ENCODE assay signal across 8 mouse cellular contexts in genomic region chr4:154011646-154012089, GRCm38 (mm10). TPM values are rescaled to one million over a fixed set of nuclear protein-coding genes. Genes with fewer than 3 reads are reported as not detected.
A peak's percentile ranks its signal among the peaks of the same experiment; 100 is the strongest.
DNase-seq lines count a peak whose midpoint lies in the region; ATAC-seq and TF ChIP-seq lines count a peak whose summit lies in the region.

Lrrc47 (plus strand) TSS chr4:154011731.

- peaks cover 24% of the 10 kb centered on the region for H3K36me3 ChIP-seq in ES-E14 (ENCODE audit: control insufficient read depth, insufficient read depth, low read length, poor library complexity, severe bottlenecking)
- H3K36me3 ChIP-seq in forebrain, embryonic 13.5 days (ENCODE audit: poor library complexity, severe bottlenecking), result peaks cover 42% of the 10 kb centered on the region
- peaks cover 33% of the 10 kb centered on the region for H3K36me3 ChIP-seq in heart, postnatal 0 days (replicated peaks; ENCODE audit: control insufficient read depth, insufficient read depth, low read length)
- peaks cover 28% of the 10 kb centered on the region for H3K36me3 ChIP-seq in neural tube, embryonic 15.5 days

- no peak for TF ChIP-seq EP300 in heart, postnatal 0 days (IDR thresholded peaks at IDR 0.05; ENCODE audit: low read depth)

- H3K9ac ChIP-seq in ES-E14 (ENCODE audit: insufficient read depth, low read depth, low read length, poor library complexity, severe bottlenecking), result peak within 1 kb of the TSS; percentile 95
- H3K9ac ChIP-seq in forebrain, embryonic 13.5 days, result peak within 1 kb of the TSS; percentile 97
- H3K9ac ChIP-seq in heart, postnatal 0 days (replicated peaks; ENCODE audit: low read depth, low read length), result peak within 1 kb of the TSS; percentile 97
- H3K9ac ChIP-seq in neural tube, embryonic 15.5 days (replicated peaks), result peak within 1 kb of the TSS; percentile 78

- H3K9me3 ChIP-seq in ES-E14 (ENCODE audit: control insufficient read depth, insufficient read depth, low read depth, low read length), result no peaks in the 10 kb centered on the region
- H3K9me3 ChIP-seq in forebrain, embryonic 13.5 days (replicated peaks), result no peaks in the 10 kb centered on the region
- no peaks in the 10 kb centered on the region for H3K9me3 ChIP-seq in heart, postnatal 0 days (replicated peaks; ENCODE audit: control insufficient read depth, low read length)
- no peaks in the 10 kb centered on the region for H3K9me3 ChIP-seq in neural tube, embryonic 15.5 days (replicated peaks)

- peak; percentile 95 for ATAC-seq in forebrain, embryonic 13.5 days
- ATAC-seq in heart, postnatal 0 days (ENCODE audit: insufficient read depth, low read depth), result peak; percentile 95
- ATAC-seq in neural tube, embryonic 15.5 days (ENCODE audit: low FRiP score), result peak; percentile 94

- TF ChIP-seq POLR2A in lung, adult 2 months (IDR thresholded peaks at IDR 0.05; ENCODE audit: borderline replicate concordance, extremely low read depth, low read depth, low read length), result peak; percentile 50; the same call in 1 of the 2 replicates

- peak within 1 kb of the TSS; percentile 100 for H3K4me2 ChIP-seq in forebrain, embryonic 13.5 days
- peak within 1 kb of the TSS; percentile 98 for H3K4me2 ChIP-seq in heart, postnatal 0 days (ENCODE audit: low read depth, low read length)
- H3K4me2 ChIP-seq in neural tube, embryonic 15.5 days, result peak within 1 kb of the TSS; percentile 97

- peak within 1 kb of the TSS; percentile 82 to 99 for H3K4me3 ChIP-seq in ES-E14 (ENCODE audit: insufficient read depth in 1 of 2, low read depth in 1 of 2, low read length in 2 of 2, poor library complexity in 1 of 2, severe bottlenecking in 1 of 2)
- peak within 1 kb of the TSS; percentile 100 for H3K4me3 ChIP-seq in forebrain, embryonic 13.5 days
- peak within 1 kb of the TSS; percentile 99 for H3K4me3 ChIP-seq in heart, postnatal 0 days (ENCODE audit: low read depth, low read length)
- H3K4me3 ChIP-seq in lung, adult 2 months (replicated peaks; ENCODE audit: extremely low read depth, low read depth, low read length), result peak within 1 kb of the TSS; percentile 75
- peak within 1 kb of the TSS; percentile 71 for H3K4me3 ChIP-seq in neural tube, embryonic 15.5 days (replicated peaks)

- TF ChIP-seq CTCF in heart, postnatal 0 days (IDR thresholded peaks at IDR 0.05; ENCODE audit: low read depth), result 0 out of 2 replicates have a peak, but pooled peaks have one; percentile 2
- TF ChIP-seq CTCF in lung, adult 2 months (IDR thresholded peaks at IDR 0.05; ENCODE audit: insufficient read depth, low read length), result no peak

- WGBS in forebrain, embryonic 13.5 days, result under 1% methylated on average over 53 of the region's 59 CpGs
- under 1% methylated on average over 51 of the region's 59 CpGs for WGBS in heart, postnatal 0 days
- WGBS in lung, adult 2 months, result under 1% methylated on average over 59 of the region's 59 CpGs
- under 1% methylated on average over 50 of the region's 59 CpGs for WGBS in neural tube, embryonic 15.5 days

- H3K27ac ChIP-seq in ES-E14 (ENCODE audit: insufficient read depth, low read depth, low read length, poor library complexity, severe bottlenecking), result peak within 1 kb of the TSS; percentile 11
- peak within 1 kb of the TSS; percentile 57 for H3K27ac ChIP-seq in forebrain, embryonic 13.5 days
- H3K27ac ChIP-seq in heart, postnatal 0 days (ENCODE audit: low read depth), result peak within 1 kb of the TSS; percentile 76
- peak within 1 kb of the TSS; percentile 67 for H3K27ac ChIP-seq in neural tube, embryonic 15.5 days (replicated peaks)

- peaks cover 5 to 14% of the 10 kb centered on the region in 2 experiments; a peak in 2 of 4 replicates for H3K4me1 ChIP-seq in ES-E14 (ENCODE audit: control insufficient read depth in 2 of 2, insufficient read depth in 2 of 2, low read length in 2 of 2, poor library complexity in 1 of 2)
- peaks cover 26% of the 10 kb centered on the region for H3K4me1 ChIP-seq in forebrain, embryonic 13.5 days
- peaks cover 17% of the 10 kb centered on the region for H3K4me1 ChIP-seq in heart, postnatal 0 days (ENCODE audit: control insufficient read depth, insufficient read depth)
- H3K4me1 ChIP-seq in lung, adult 2 months (ENCODE audit: control insufficient read depth, insufficient read depth, low read length), result peaks cover 12% of the 10 kb centered on the region
- H3K4me1 ChIP-seq in neural tube, embryonic 15.5 days, result peaks cover 28% of the 10 kb centered on the region

- peak; percentile 56 for DNase-seq in ES-E14 (ENCODE audit: low read depth, low spot score)
- peak; percentile 73 for DNase-seq in c-Kit-positive CD71-positive TER-119-positive erythroid progenitor cells, embryonic 14.5 days (ENCODE audit: low spot score)
- peak; percentile 91 for DNase-seq in heart, postnatal 0 days (ENCODE audit: low spot score)
- peak; percentile 88 to 91 for DNase-seq in kidney, postnatal 36 days
- peak; percentile 80 for DNase-seq in lung, adult 2 months
- DNase-seq in testis, postnatal 10 days (ENCODE audit: low spot score), result peak; percentile 83

- no peaks in the 10 kb centered on the region for H3K27me3 ChIP-seq in forebrain, embryonic 13.5 days
- H3K27me3 ChIP-seq in heart, postnatal 0 days (ENCODE audit: control insufficient read depth, insufficient read depth, low read length), result no peaks in the 10 kb centered on the region
- no peaks in the 10 kb centered on the region for H3K27me3 ChIP-seq in neural tube, embryonic 15.5 days (replicated peaks)

- in situ Hi-C loops in ES-E14 (cut with MboI; ENCODE audit: low sequenced_read_pairs in 2 of 2, unreplicated experiment in 2 of 2), result no loop called here

TF ChIP-seq in ES-E14, 5 proteins besides CTCF, POLR2A, EP300 and RAD21:
- TF ChIP-seq HCFC1 (IDR thresholded peaks at IDR 0.05; ENCODE audit: borderline replicate concordance, insufficient read depth, low read length) (peak; percentile 69; the same call in 1 of the 2 replicates), ZNF384 (IDR thresholded peaks at IDR 0.05; ENCODE audit: low read depth, low read length) (no peak), ZC3H11A (IDR thresholded peaks at IDR 0.05; ENCODE audit: borderline replicate concordance, low read depth, low read length) (no peak), MAFK (IDR thresholded peaks at IDR 0.05; ENCODE audit: insufficient read depth, low read depth, low read length) (no peak), CHD2 (IDR thresholded peaks at IDR 0.05; ENCODE audit: low read depth, low read length) (no peak)

RNA-seq across cellular contexts. Expression of gene Lrrc47, which starts in this region (rescaled TPM):
- 32.9 and 35.8 TPM in 2 replicates for total RNA-seq in ES-E14 (2012; rRNA removed)
- polyA plus RNA-seq in forebrain, embryonic 13.5 days (2015; fragmentation: Nextera tagmentation; extraction: Ambion mirVana), result 20.3 and 20.9 TPM in 2 replicates
- 13.4 and 18.0 TPM in 2 replicates for total RNA-seq in heart, postnatal 0 days (2014; rRNA removed; ENCODE audit: low replicate concordance)
- polyA plus RNA-seq in heart, postnatal 0 days (2015; fragmentation: Nextera tagmentation; extraction: Ambion mirVana), result 11.1 and 12.2 TPM in 2 replicates
- polyA plus RNA-seq in lung, adult 2 months (2012; rRNA removed), result 55.5 and 57.4 TPM in 2 replicates
- polyA plus RNA-seq in neural tube, embryonic 15.5 days (2015; fragmentation: Nextera tagmentation; extraction: Ambion mirVana), result 19.2 and 20.5 TPM in 2 replicates

Comparison
In these comparisons a context has a peak if more than half of its experiments do, and no peak if none do; other contexts are left out.
1. Peak in every context shown above with its lines: DNase-seq, ATAC-seq, H3K4me3 ChIP-seq and H3K27ac ChIP-seq.
2. H3K27ac ChIP-seq: peak in every context shown above with its lines; median percentile 76 in heart, postnatal 0 days; 67 in neural tube, embryonic 15.5 days; 57 in forebrain, embryonic 13.5 days; 11 in ES-E14.